Mouse (Mus musculus) heart, embryonic 10.5 days (tissue): ENCODE measurements around the gene Pard3b. TPM values are rescaled to one million over a fixed set of nuclear protein-coding genes. Genes with fewer than 3 reads are reported as not detected.

Source experiments
- DNase-seq: peaks from one replicate; pipeline ENCODE4 v3.0.0-alpha.2; 2017; ENCODE audit warnings: low spot score
- H3K27ac ChIP-seq: fragments of 300-500 bp; sonication (generic); 2 replicates; pipeline ENCODE4 v1.5.1; 2016; ENCODE audit warnings: mild to moderate bottlenecking
- H3K27me3 ChIP-seq: fragments of 300-500 bp; sonication (generic); 2 replicates; pipeline ENCODE4 v1.6.1; 2016; ENCODE audit warnings: mild to moderate bottlenecking; ENCODE audit not compliant: poor library complexity, insufficient read depth, severe bottlenecking
- H3K36me3 ChIP-seq: fragments of 300-500 bp; sonication (generic); 2 replicates; pipeline ENCODE4 v1.6.1; 2016; ENCODE audit warnings: mild to moderate bottlenecking, moderate library complexity
- H3K4me1 ChIP-seq: fragments of 300-500 bp; sonication (generic); 2 replicates; pipeline ENCODE4 v1.6.1; 2016; ENCODE audit warnings: mild to moderate bottlenecking
- H3K4me3 ChIP-seq: fragments of 300-500 bp; sonication (generic); 2 replicates; pipeline ENCODE4 v1.5.1; 2016; ENCODE audit warnings: mild to moderate bottlenecking, moderate library complexity
- H3K9me3 ChIP-seq: fragments of 300-500 bp; sonication (generic); 2 replicates; pipeline ENCODE4 v1.6.1; 2016; ENCODE audit warnings: mild to moderate bottlenecking, moderate library complexity
- WGBS: fragments of 180-500 bp; shearing (Covaris S2); methylation state at CpG from one replicate; pipeline ENCODE4 v1.1.7; 2016; 5-methylcytosine and 5-hydroxymethylcytosine counted together
- polyA plus RNA-seq: library from polyadenylated mRNA; unstranded; fragments of >200 nt; fragmentation: Nextera tagmentation; extraction: Ambion mirVana; gene quantifications from 2 replicates; pipeline ENCODE4 v1.2.1, GENCODE M21; 2016

The Pard3b gene
- polyA plus RNA-seq, 1 experiment from 2014 or later: 8.2 TPM

- Histone ChIP-seq H3K9me3 (no peaks in the 10 kb centered on the region), H3K4me3 (no peak overlapping the region), H3K4me1 (peaks cover 7% of the 10 kb centered on the region; the same call in 1 of the 2 replicates), H3K27ac (no peak overlapping the region), H3K27me3 (no peaks in the 10 kb centered on the region), H3K36me3 (no peaks in the 10 kb centered on the region)
- DNase-seq: no peak
- 83% methylated on average over 1 of the region's 1 CpGs for WGBS
Observed at GRCm38 (mm10) chr1:62254888-62255287, 616.3 kb downstream of the Pard3b start.

- Histone ChIP-seq H3K36me3 (no peaks in the 10 kb centered on the region), H3K27ac (no peak overlapping the region), H3K4me1 (no peaks in the 10 kb centered on the region), H3K9me3 (no peaks in the 10 kb centered on the region), H3K4me3 (no peak overlapping the region), H3K27me3 (no peaks in the 10 kb centered on the region)
- WGBS: 74% methylated on average over 3 of the region's 3 CpGs
- no peak for DNase-seq
Observed at GRCm38 (mm10) chr1:62276466-62276865, 637.8 kb downstream of the Pard3b start.

GRCm38 (mm10) chr1:62278586-62278985 lies 640.0 kb downstream of the Pard3b start:
- DNase-seq: no peak
- no peaks in the 10 kb centered on the region for H3K9me3 ChIP-seq
- WGBS: 81% methylated on average over 1 of the region's 1 CpGs
- H3K27ac ChIP-seq: no peak overlapping the region
- no peaks in the 10 kb centered on the region for H3K27me3 ChIP-seq
- no peaks in the 10 kb centered on the region for H3K4me1 ChIP-seq
- no peaks in the 10 kb centered on the region for H3K36me3 ChIP-seq
- H3K4me3 ChIP-seq: no peak overlapping the region

- DNase-seq: no peak
- no peaks in the 10 kb centered on the region for H3K36me3 ChIP-seq
- no peaks in the 10 kb centered on the region for H3K27me3 ChIP-seq
Observed at GRCm38 (mm10) chr1:62280586-62280985, 642.0 kb downstream of the Pard3b start.

DNA sequence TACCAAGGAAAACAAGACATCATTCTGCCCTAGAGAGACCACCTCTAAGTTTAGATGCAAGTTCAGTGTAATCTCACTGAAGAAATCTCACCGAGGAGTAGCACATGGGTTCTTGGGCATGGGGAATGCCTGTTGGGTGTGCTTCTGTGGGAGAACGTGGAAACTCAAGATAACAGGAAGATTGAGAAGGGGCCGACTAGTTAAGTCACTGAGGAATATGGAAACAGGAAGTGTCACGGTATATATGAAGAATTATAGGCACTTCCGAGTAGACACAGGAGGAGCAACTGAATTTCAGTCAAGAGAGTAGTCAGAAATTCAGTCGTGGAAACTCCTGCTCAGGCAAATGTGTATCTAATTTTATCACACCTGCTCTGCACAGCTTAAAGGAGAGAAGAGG lies 644.2 kb downstream of the Pard3b start:
- Histone ChIP-seq H3K36me3 (no peaks in the 10 kb centered on the region), H3K4me1 (no peaks in the 10 kb centered on the region), H3K27me3 (no peaks in the 10 kb centered on the region), H3K27ac (no peak overlapping the region), H3K4me3 (no peak overlapping the region), H3K9me3 (no peaks in the 10 kb centered on the region)
- DNase-seq: no peak
- 66% methylated on average over 6 of the region's 6 CpGs for WGBS

More at GRCm38 (mm10) chr1:62280586-62280985, 642.0 kb downstream of the Pard3b start:
- no peak overlapping the region for H3K4me3 ChIP-seq
- no peaks in the 10 kb centered on the region for H3K9me3 ChIP-seq
- H3K4me1 ChIP-seq: no peaks in the 10 kb centered on the region
- no peak overlapping the region for H3K27ac ChIP-seq

DNA sequence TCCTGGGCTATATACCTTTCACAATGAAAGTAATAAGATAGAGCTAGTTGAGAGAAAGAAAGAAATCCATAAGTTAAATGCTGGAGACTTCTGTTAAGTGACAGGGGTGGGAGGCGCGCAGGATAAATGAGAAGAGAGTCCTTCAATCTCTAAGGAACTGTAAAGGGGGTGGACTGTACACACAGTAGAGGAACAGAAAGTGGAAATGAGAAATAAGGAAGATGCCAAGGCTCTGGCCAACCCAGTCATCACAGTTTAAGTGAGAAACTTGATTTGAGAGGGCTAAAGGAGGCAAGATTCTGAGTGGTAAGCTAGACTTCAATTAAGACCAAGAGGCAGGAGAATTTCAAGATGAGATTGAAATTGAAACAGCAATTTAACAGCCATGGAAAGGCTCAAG lies 645.0 kb downstream of the Pard3b start:
- Histone ChIP-seq H3K36me3 (no peaks in the 10 kb centered on the region), H3K27me3 (no peaks in the 10 kb centered on the region), H3K9me3 (no peaks in the 10 kb centered on the region), H3K4me3 (no peak overlapping the region), H3K27ac (no peak overlapping the region), H3K4me1 (no peaks in the 10 kb centered on the region)
- no peak for DNase-seq
- WGBS: 96% methylated on average over 2 of the region's 2 CpGs

DNA sequence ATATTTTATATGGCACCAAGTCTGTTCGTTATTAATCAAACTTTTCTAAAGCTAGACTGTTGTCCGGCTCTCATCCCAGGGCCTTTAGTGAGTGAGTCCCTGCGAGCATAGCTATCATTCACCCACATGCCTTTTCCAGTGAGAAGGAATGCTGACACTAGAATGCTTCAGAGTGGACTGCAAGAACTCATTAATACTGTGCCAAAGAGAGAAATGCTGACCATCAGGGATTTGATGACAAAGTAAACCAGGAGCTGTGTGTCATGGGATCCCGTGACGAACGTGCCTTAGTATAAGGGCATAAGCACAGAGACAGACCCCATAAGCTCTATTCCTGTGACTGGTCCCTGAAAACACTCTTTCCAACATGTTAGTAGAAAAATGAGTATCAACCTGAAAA lies 670.8 kb downstream of the Pard3b start:
- 68% methylated on average over 6 of the region's 6 CpGs for WGBS

GRCm38 (mm10) chr1:62325237-62325636 lies 686.6 kb downstream of the Pard3b start:
- no peaks in the 10 kb centered on the region for H3K9me3 ChIP-seq
- peaks cover 5% of the 10 kb centered on the region for H3K4me1 ChIP-seq
- 59% methylated on average over 5 of the region's 5 CpGs for WGBS
- H3K4me3 ChIP-seq: no peak overlapping the region
- H3K27ac ChIP-seq: no peak overlapping the region
- no peaks in the 10 kb centered on the region for H3K36me3 ChIP-seq
- no peak for DNase-seq
- H3K27me3 ChIP-seq: no peaks in the 10 kb centered on the region

More for the DNA sequence above, 670.8 kb downstream of the Pard3b start:
- no peak overlapping the region for H3K4me3 ChIP-seq
- 0 out of 2 replicates have a peak, but pooled peaks cover 2% of the 10 kb centered on the region for H3K4me1 ChIP-seq
- H3K27me3 ChIP-seq: no peaks in the 10 kb centered on the region
- no peak overlapping the region for H3K27ac ChIP-seq
- H3K36me3 ChIP-seq: no peaks in the 10 kb centered on the region
- no peak for DNase-seq
- no peaks in the 10 kb centered on the region for H3K9me3 ChIP-seq

GRCm38 (mm10) chr1:62327743-62328142 lies 689.1 kb downstream of the Pard3b start:
- Histone ChIP-seq H3K4me1 (peaks cover 5% of the 10 kb centered on the region), H3K27me3 (no peaks in the 10 kb centered on the region), H3K9me3 (no peaks in the 10 kb centered on the region), H3K4me3 (no peak overlapping the region), H3K36me3 (no peaks in the 10 kb centered on the region), H3K27ac (no peak overlapping the region)
- 88% methylated on average over 5 of the region's 5 CpGs for WGBS
- no peak for DNase-seq

- H3K36me3 ChIP-seq: no peaks in the 10 kb centered on the region
- H3K27ac ChIP-seq: peak overlapping the region; percentile 42; the same call in 1 of the 2 replicates
- no peak for DNase-seq
- no peak overlapping the region for H3K4me3 ChIP-seq
- H3K9me3 ChIP-seq: no peaks in the 10 kb centered on the region
- WGBS: 41% methylated on average over 3 of the region's 3 CpGs
- H3K4me1 ChIP-seq: peaks cover 5% of the 10 kb centered on the region
- H3K27me3 ChIP-seq: no peaks in the 10 kb centered on the region
Observed at GRCm38 (mm10) chr1:62328808-62329207, 690.2 kb downstream of the Pard3b start.

GRCm38 (mm10) chr1:62333016-62333415 lies 694.4 kb downstream of the Pard3b start:
- no peak for DNase-seq
- Histone ChIP-seq H3K27me3 (no peaks in the 10 kb centered on the region), H3K9me3 (no peaks in the 10 kb centered on the region), H3K4me1 (peaks cover 5% of the 10 kb centered on the region), H3K36me3 (no peaks in the 10 kb centered on the region), H3K4me3 (no peak overlapping the region), H3K27ac (no peak overlapping the region)
- 58% methylated on average over 2 of the region's 2 CpGs for WGBS

- Histone ChIP-seq H3K4me1 (no peaks in the 10 kb centered on the region), H3K27ac (no peak overlapping the region), H3K27me3 (no peaks in the 10 kb centered on the region), H3K9me3 (no peaks in the 10 kb centered on the region), H3K4me3 (no peak overlapping the region), H3K36me3 (no peaks in the 10 kb centered on the region)
- 88% methylated on average over 5 of the region's 5 CpGs for WGBS
- DNase-seq: no peak
Observed at GRCm38 (mm10) chr1:62334196-62334595, 695.6 kb downstream of the Pard3b start.

GRCm38 (mm10) chr1:62340261-62340660 lies 701.6 kb downstream of the Pard3b start:
- Histone ChIP-seq H3K36me3 (no peaks in the 10 kb centered on the region), H3K27me3 (no peaks in the 10 kb centered on the region), H3K27ac (no peak overlapping the region), H3K9me3 (no peaks in the 10 kb centered on the region), H3K4me1 (no peaks in the 10 kb centered on the region), H3K4me3 (no peak overlapping the region)
- WGBS: 75% methylated on average over 1 of the region's 1 CpGs
- no peak for DNase-seq

- no peaks in the 10 kb centered on the region for H3K9me3 ChIP-seq
- no peak overlapping the region for H3K4me3 ChIP-seq
- WGBS: 81% methylated on average over 4 of the region's 4 CpGs
Observed at GRCm38 (mm10) chr1:62344286-62344685, 705.7 kb downstream of the Pard3b start.

More at GRCm38 (mm10) chr1:62344286-62344685, 705.7 kb downstream of the Pard3b start:
- Histone ChIP-seq H3K27ac (no peak overlapping the region), H3K4me1 (peaks cover 1% of the 10 kb centered on the region; the same call in 1 of the 2 replicates), H3K36me3 (no peaks in the 10 kb centered on the region), H3K27me3 (no peaks in the 10 kb centered on the region)
- no peak for DNase-seq
